Mouse (Mus musculus) v-Abl transformed pro-B cells (cell line): ENCODE measurements around the gene AC124502.3.

ENCODE experiments used
- in situ Hi-C, 2 experiments: fragments of 400-800 bp; cut with MboI; formaldehyde crosslinking; loops; one replicate each; pipeline ENCODE4 v1.15.1; 2025; ENCODE audit not compliant: unreplicated experiment in 2 of 2

AC124502.3 gene

GRCm38 (mm10) chr19:5073518-5073917, 34.8 kb downstream of the AC124502.3 start:
- in situ Hi-C loops: loop anchor here in 1 of 2 experiments (10.0 kb wide), 1 partner anchor 59 kb away; no protein-coding TSS in a partner anchor

- in situ Hi-C loops: loop anchor here in 1 of 2 experiments (10.0 kb wide), 1 partner anchor 64 kb away; no protein-coding TSS in a partner anchor
Measured at GRCm38 (mm10) chr19:5079279-5079678, 40.6 kb downstream of the AC124502.3 start.

- in situ Hi-C loops: loop anchor here in 1 of 2 experiments (5.0 kb wide), 1 partner anchor 35 kb away; no protein-coding TSS in a partner anchor
Measured at GRCm38 (mm10) chr19:5082005-5082404, 43.3 kb downstream of the AC124502.3 start.

GRCm38 (mm10) chr19:5082596-5082995, 43.9 kb downstream of the AC124502.3 start:
- in situ Hi-C loops: loop anchor here in 1 of 2 experiments (5.0 kb wide), 1 partner anchor 35 kb away; no protein-coding TSS in a partner anchor

GRCm38 (mm10) chr19:5083961-5084833, 45.5 kb downstream of the AC124502.3 start:
- in situ Hi-C loops: loop anchor here in 1 of 2 experiments (5.0 kb wide), 1 partner anchor 37 kb away; no protein-coding TSS in a partner anchor

- in situ Hi-C loops: loop anchor here (5.0 kb wide), 2 partner anchors 37 to 58 kb away; no protein-coding TSS in a partner anchor
Measured at GRCm38 (mm10) chr19:5084834-5085144, 46.1 kb downstream of the AC124502.3 start.

- in situ Hi-C loops: loop anchor here in 1 of 2 experiments (5.0 kb wide), 1 partner anchor 57 kb away; no protein-coding TSS in a partner anchor
Measured at GRCm38 (mm10) chr19:5085145-5085863, 46.6 kb downstream of the AC124502.3 start, which contains the start of gene Tmem151a. Gene Tmem151a (minus strand): TSS chr19:5085531.

- in situ Hi-C loops: loop anchor here in 1 of 2 experiments (5.0 kb wide), 1 partner anchor 56 kb away; no protein-coding TSS in a partner anchor
Measured at GRCm38 (mm10) chr19:5086533-5086932, 47.8 kb downstream of the AC124502.3 start.

- in situ Hi-C loops: loop anchor here in 1 of 2 experiments (5.0 kb wide), 1 partner anchor 54 kb away; no protein-coding TSS in a partner anchor
Measured at GRCm38 (mm10) chr19:5087884-5088728, 49.4 kb downstream of the AC124502.3 start, which contains the start of gene Yif1a. Gene Yif1a (plus strand): TSS chr19:5088538.

- in situ Hi-C loops: loop anchor here in 1 of 2 experiments (5.0 kb wide), 1 partner anchor 53 kb away; no protein-coding TSS in a partner anchor
Measured at GRCm38 (mm10) chr19:5089324-5089723, 50.6 kb downstream of the AC124502.3 start.

- in situ Hi-C loops: loop anchor here in 1 of 2 experiments (5.0 kb wide), 1 partner anchor 50 kb away; no protein-coding TSS in a partner anchor
Measured at GRCm38 (mm10) chr19:5092083-5092482, 53.4 kb downstream of the AC124502.3 start.

- in situ Hi-C loops: loop anchor here in 1 of 2 experiments (5.0 kb wide), 1 partner anchor 49 kb away; no protein-coding TSS in a partner anchor
Measured at GRCm38 (mm10) chr19:5093481-5094242, 55.0 kb downstream of the AC124502.3 start.

GRCm38 (mm10) chr19:5094243-5094632, 55.5 kb downstream of the AC124502.3 start:
- in situ Hi-C loops: loop anchor here in 1 of 2 experiments (5.0 kb wide), 1 partner anchor 48 kb away; no protein-coding TSS in a partner anchor

- in situ Hi-C loops: loop anchor here in 1 of 2 experiments (5.0 kb wide), 1 partner anchor 47 kb away; no protein-coding TSS in a partner anchor
Measured at GRCm38 (mm10) chr19:5094746-5095417, 56.2 kb downstream of the AC124502.3 start.

GRCm38 (mm10) chr19:5095887-5096474, 57.3 kb downstream of the AC124502.3 start:
- in situ Hi-C loops: no loop called here

- in situ Hi-C loops: no loop called here
Measured at GRCm38 (mm10) chr19:5097521-5098362, 59.1 kb downstream of the AC124502.3 start.
